Mouse (Mus musculus) liver, embryonic 14.5 days (tissue): Measurements from ENCODE around the gene Tmem11. TPM values are rescaled to one million over a fixed set of nuclear protein-coding genes. Genes with fewer than 3 reads are reported as not detected.
A peak's percentile ranks its signal among the peaks of the same experiment; 100 is the strongest.

Source experiments
- ATAC-seq: fragments of 200-750 bp; cut with Nextera tagmentation; 2 replicates; pipeline ENCODE4 v1.8.0; 2017; ENCODE audit warnings: moderate number of reproducible peaks, mild to moderate bottlenecking, moderate library complexity; ENCODE audit not compliant: insufficient read depth
- DNase-seq, 3 experiments: peaks; one replicate each; pipeline ENCODE4 v3.0.0-alpha.2; 2012 to 2013; ENCODE audit warnings: low read depth in 3 of 3, low spot score in 3 of 3
- H3K27ac ChIP-seq: fragments of 300-500 bp; sonication (generic); 2 replicates; pipeline ENCODE4 v1.5.1; 2014; ENCODE audit warnings: moderate library complexity, mild to moderate bottlenecking, control low read depth, inconsistent platforms
- H3K27me3 ChIP-seq: fragments of 300-500 bp; sonication (generic); 2 replicates; pipeline ENCODE4 v1.6.1; 2014; ENCODE audit warnings: mild to moderate bottlenecking, low read length, moderate library complexity; ENCODE audit not compliant: control insufficient read depth, insufficient read depth
- H3K36me3 ChIP-seq: fragments of 300-500 bp; sonication (generic); replicated peaks from 2 replicates; pipeline ENCODE4 v1.6.1; 2014; ENCODE audit warnings: low read depth; ENCODE audit not compliant: control insufficient read depth, insufficient read depth
- H3K4me1 ChIP-seq, 2 experiments: fragments of 200-500 bp in 1 of 2; fragments of 300-500 bp in 1 of 2; sonication (generic) in 1 of 2; replicated peaks; 2 replicates each; pipeline ENCODE4 v1.6.1; 2012 to 2014; ENCODE audit warnings: antibody characterized with exemption in 1 of 2, inconsistent platforms in 1 of 2, low read length in 1 of 2; ENCODE audit not compliant: control insufficient read depth in 2 of 2, insufficient read depth in 2 of 2
- H3K4me2 ChIP-seq: fragments of 300-500 bp; sonication (generic); 2 replicates; pipeline ENCODE4 v1.6.1; 2014; ENCODE audit warnings: low read depth, mild to moderate bottlenecking, control low read depth, moderate library complexity
- H3K4me3 ChIP-seq, 2 experiments: fragments of 200-500 bp in 1 of 2; fragments of 300-500 bp in 1 of 2; sonication (generic) in 1 of 2; 2 replicates each; pipeline ENCODE4 v1.5.1; 2012 to 2014; ENCODE audit warnings: low read depth in 2 of 2, low read length in 2 of 2, mild to moderate bottlenecking in 2 of 2, control low read depth in 1 of 2, inconsistent platforms in 1 of 2, moderate library complexity in 1 of 2; ENCODE audit not compliant: insufficient read depth in 1 of 2
- H3K9ac ChIP-seq: fragments of 300-500 bp; sonication (generic); replicated peaks from 2 replicates; pipeline ENCODE4 v1.6.1; 2014; ENCODE audit warnings: mild to moderate bottlenecking, control low read depth, moderate library complexity
- H3K9me3 ChIP-seq: fragments of 300-500 bp; sonication (generic); 2 replicates; pipeline ENCODE4 v1.6.1; 2016; ENCODE audit warnings: low read length, mixed read lengths; ENCODE audit not compliant: control insufficient read depth
- CTCF ChIP-seq: IDR thresholded peaks from 2 replicates; pipeline ENCODE4 v1.5.1; 2016; ENCODE audit warnings: antibody characterized with exemption, low read depth, control low read depth
- EP300 ChIP-seq: IDR thresholded peaks from 2 replicates; pipeline ENCODE4 v1.6.1; 2016; ENCODE audit warnings: antibody characterized with exemption, low read depth
- WGBS: fragments of 180-500 bp; shearing (Covaris S2); extraction: QIAGEN DNeasy Blood & Tissue Kit; methylation state at CpG from one replicate; pipeline ENCODE4 v1.1.7; 2014; ENCODE audit not compliant: insufficient replicate concordance; 5-methylcytosine and 5-hydroxymethylcytosine counted together
- polyA plus RNA-seq, 2 experiments: library from polyadenylated mRNA; depleted of rRNA in 1 of 2; stranded (reverse) in 1 of 2; unstranded in 1 of 2; fragments of >200 nt; fragmentation: Nextera tagmentation in 1 of 2; extraction: Ambion mirVana in 1 of 2; gene quantifications; 2 replicates each; pipeline versions ENCODE4 v1.2.1 to v1.2.3; 2012 to 2014

Tmem11 gene
- polyA plus RNA-seq, 2 experiments = 25.1 to 30.9 TPM

- Histone ChIP-seq H3K36me3 (no peaks in the 10 kb centered on the region), H3K9me3 (no peaks in the 10 kb centered on the region), H3K27me3 (no peaks in the 10 kb centered on the region), H3K4me3 (no peak overlapping the region), H3K4me1 (peaks cover 5 to 8% of the 10 kb centered on the region in 2 experiments; a peak in 3 of 4 replicates), H3K4me2 (no peak overlapping the region), H3K27ac (no peak overlapping the region), H3K9ac (no peak overlapping the region)
- TF ChIP-seq EP300 = no peak
- TF ChIP-seq CTCF = no peak
- WGBS = 52% methylated on average over 4 of the region's 4 CpGs
- DNase-seq (no peak), ATAC-seq (no peak)
These were observed 51.7 kb downstream of the Tmem11 start for GRCm38 (mm10) chr11:60827241-60827945.

GRCm38 (mm10) chr11:60826700-60827099 lies 52.4 kb downstream of the Tmem11 start:
- no peak for ATAC-seq
- no peaks in the 10 kb centered on the region for H3K36me3 ChIP-seq
- no peaks in the 10 kb centered on the region for H3K27me3 ChIP-seq
- 28% methylated on average over 1 of the region's 1 CpGs for whole genome bisulfite sequencing
- DNase-seq = no peak
- no peaks in the 10 kb centered on the region for H3K9me3 ChIP-seq
- H3K4me1 ChIP-seq = peaks cover 5 to 8% of the 10 kb centered on the region in 2 experiments; a peak in 3 of 4 replicates
- H3K9ac ChIP-seq = no peak overlapping the region
- no peak overlapping the region for H3K4me3 ChIP-seq
- H3K4me2 ChIP-seq = no peak overlapping the region
- no peak overlapping the region for H3K27ac ChIP-seq
- TF ChIP-seq CTCF = no peak

- Histone ChIP-seq H3K4me2 (no peak overlapping the region), H3K36me3 (no peaks in the 10 kb centered on the region), H3K9ac (no peak overlapping the region), H3K4me3 (no peak overlapping the region), H3K4me1 (peaks cover 0 to 4% of the 10 kb centered on the region in 2 experiments; a peak in 1 of 4 replicates), H3K9me3 (no peaks in the 10 kb centered on the region), H3K27ac (no peak overlapping the region), H3K27me3 (no peaks in the 10 kb centered on the region)
- 61% methylated on average over 3 of the region's 3 CpGs for WGBS
- DNase-seq (no peak), ATAC-seq (peak; percentile 39; the same call in 1 of the 2 replicates)
- TF ChIP-seq EP300 (no peak), CTCF (no peak)
These were observed 53.9 kb downstream of the Tmem11 start for GRCm38 (mm10) chr11:60825191-60825590.

GRCm38 (mm10) chr11:60823771-60824170 lies 55.3 kb downstream of the Tmem11 start:
- Histone ChIP-seq H3K9me3 (no peaks in the 10 kb centered on the region), H3K4me1 (peaks cover 0 to 3% of the 10 kb centered on the region in 2 experiments; a peak in 1 of 4 replicates), H3K4me2 (no peak overlapping the region), H3K4me3 (no peak overlapping the region), H3K36me3 (no peaks in the 10 kb centered on the region), H3K27me3 (no peaks in the 10 kb centered on the region), H3K9ac (no peak overlapping the region), H3K27ac (no peak overlapping the region)
- 37% methylated on average over 2 of the region's 2 CpGs for WGBS
- TF ChIP-seq CTCF = no peak
- no peak for TF ChIP-seq EP300
- DNase-seq (no peak), ATAC-seq (no peak)

- no peaks in the 10 kb centered on the region for H3K36me3 ChIP-seq
- DNase-seq (no peak), ATAC-seq (no peak)
- no peak for TF ChIP-seq CTCF
- TF ChIP-seq EP300 = no peak
- 51% methylated on average over 5 of the region's 5 CpGs for WGBS
- H3K9ac ChIP-seq = no peak overlapping the region
- H3K27ac ChIP-seq = no peak overlapping the region
- no peak overlapping the region for H3K4me2 ChIP-seq
- no peak overlapping the region for H3K4me3 ChIP-seq
- 0 out of 4 replicates have a peak, but pooled peaks cover 0 to under 1% of the 10 kb centered on the region in 2 experiments for H3K4me1 ChIP-seq
- no peaks in the 10 kb centered on the region for H3K9me3 ChIP-seq
- no peaks in the 10 kb centered on the region for H3K27me3 ChIP-seq
These were observed 62.7 kb downstream of the Tmem11 start for GRCm38 (mm10) chr11:60816398-60816797.

Other genes with a start within 250 kb of the Tmem11 start
- gene Llgl1, start 179.5 kb downstream of the Tmem11 start, polyA plus RNA-seq (2012; rRNA removed) = 12.4 and 13.2 TPM in 2 replicates
- gene Llgl1, start 179.5 kb downstream of the Tmem11 start, polyA plus RNA-seq (2014; fragmentation: Nextera tagmentation; extraction: Ambion mirVana) = 8.5 and 11.0 TPM in 2 replicates
- gene Flii, start 152.0 kb downstream of the Tmem11 start, polyA plus RNA-seq (2012; rRNA removed) = 19.4 and 35.3 TPM in 2 replicates
- gene Flii, start 152.0 kb downstream of the Tmem11 start, polyA plus RNA-seq (2014; fragmentation: Nextera tagmentation; extraction: Ambion mirVana) = 22.5 and 25.7 TPM in 2 replicates
- 1.8 and 2.0 TPM in 2 replicates for gene Mief2, start 150.9 kb downstream of the Tmem11 start, polyA plus RNA-seq (2012; rRNA removed)
- gene Mief2, start 150.9 kb downstream of the Tmem11 start, polyA plus RNA-seq (2014; fragmentation: Nextera tagmentation; extraction: Ambion mirVana) = 1.8 and 2.5 TPM in 2 replicates
- 3.7 and 4.4 TPM in 2 replicates for gene Top3a, start 101.9 kb downstream of the Tmem11 start, polyA plus RNA-seq (2012; rRNA removed)
- gene Top3a, start 101.9 kb downstream of the Tmem11 start, polyA plus RNA-seq (2014; fragmentation: Nextera tagmentation; extraction: Ambion mirVana) = 5.0 and 5.6 TPM in 2 replicates
- gene Smcr8, start 101.7 kb downstream of the Tmem11 start, polyA plus RNA-seq (2012; rRNA removed) = 3.3 and 4.2 TPM in 2 replicates
- 3.0 and 3.6 TPM in 2 replicates for gene Smcr8, start 101.7 kb downstream of the Tmem11 start, polyA plus RNA-seq (2014; fragmentation: Nextera tagmentation; extraction: Ambion mirVana)
- 22.7 and 26.9 TPM in 2 replicates for gene Shmt1, start 67.6 kb downstream of the Tmem11 start, polyA plus RNA-seq (2012; rRNA removed)
- 34.2 and 41.8 TPM in 2 replicates for gene Shmt1, start 67.6 kb downstream of the Tmem11 start, polyA plus RNA-seq (2014; fragmentation: Nextera tagmentation; extraction: Ambion mirVana)
- 7.4 and 9.2 TPM in 2 replicates for gene Dhrs7b, start 48.6 kb downstream of the Tmem11 start, polyA plus RNA-seq (2012; rRNA removed)
- 22.3 and 24.2 TPM in 2 replicates for gene Dhrs7b, start 48.6 kb downstream of the Tmem11 start, polyA plus RNA-seq (2014; fragmentation: Nextera tagmentation; extraction: Ambion mirVana)
- 10.7 and 14.0 TPM in 2 replicates for gene Natd1, start 35.5 kb upstream of the Tmem11 start, polyA plus RNA-seq (2012; rRNA removed)
- gene Natd1, start 35.5 kb upstream of the Tmem11 start, polyA plus RNA-seq (2014; fragmentation: Nextera tagmentation; extraction: Ambion mirVana) = 11.1 and 15.0 TPM in 2 replicates
- 37.0 and 44.7 TPM in 2 replicates for gene Map2k3, start 52.8 kb upstream of the Tmem11 start, polyA plus RNA-seq (2012; rRNA removed)
- gene Map2k3, start 52.8 kb upstream of the Tmem11 start, polyA plus RNA-seq (2014; fragmentation: Nextera tagmentation; extraction: Ambion mirVana) = 100 and 124 TPM in 2 replicates
- 0.06 and 0.10 TPM in 2 replicates for gene Kcnj12, start 143.3 kb upstream of the Tmem11 start, polyA plus RNA-seq (2012; rRNA removed)
- gene Kcnj12, start 143.3 kb upstream of the Tmem11 start, polyA plus RNA-seq (2014; fragmentation: Nextera tagmentation; extraction: Ambion mirVana) = not detected in 2 replicates
- gene Tnfrsf13b, start 247.5 kb upstream of the Tmem11 start, polyA plus RNA-seq (2012; rRNA removed) = 2.7 and 3.9 TPM in 2 replicates
- 3.0 and 3.7 TPM in 2 replicates for gene Tnfrsf13b, start 247.5 kb upstream of the Tmem11 start, polyA plus RNA-seq (2014; fragmentation: Nextera tagmentation; extraction: Ambion mirVana)